Mouse (Mus musculus) limb, embryonic 13.5 days (tissue): ENCODE measurements at regions not wholly inside any gene's neighbourhood (a gene's known extent, or its start where the extent isn't known, plus 50 kb on each side); places are given as distances from the start of the nearest gene placed in this dataset.

Source experiments
- ATAC-seq: fragments of 200-750 bp; cut with Nextera tagmentation; 2 replicates; pipeline ENCODE4 v1.8.0; 2017; ENCODE audit warnings: low read depth, moderate number of reproducible peaks, moderate TSS enrichment; ENCODE audit not compliant: low FRiP score
- H3K27ac ChIP-seq: fragments of 300-500 bp; sonication (generic); 2 replicates; pipeline ENCODE4 v1.5.1; 2015; ENCODE audit warnings: inconsistent platforms, mild to moderate bottlenecking, moderate library complexity
- H3K27me3 ChIP-seq: fragments of 300-500 bp; sonication (generic); 2 replicates; pipeline ENCODE4 v1.6.1; 2015; ENCODE audit warnings: mild to moderate bottlenecking, inconsistent platforms
- H3K36me3 ChIP-seq: fragments of 300-500 bp; sonication (generic); 2 replicates; pipeline ENCODE4 v1.6.1; 2015; ENCODE audit warnings: inconsistent platforms, mild to moderate bottlenecking, moderate library complexity
- H3K4me1 ChIP-seq: fragments of 300-500 bp; sonication (generic); 2 replicates; pipeline ENCODE4 v1.6.1; 2015; ENCODE audit warnings: inconsistent platforms
- H3K4me2 ChIP-seq: fragments of 300-500 bp; sonication (generic); replicated peaks from 2 replicates; pipeline ENCODE4 v1.6.1; 2015; ENCODE audit warnings: inconsistent platforms, mild to moderate bottlenecking, moderate library complexity
- H3K4me3 ChIP-seq: fragments of 300-500 bp; sonication (generic); 2 replicates; pipeline ENCODE4 v1.5.1; 2015; ENCODE audit warnings: moderate library complexity, mild to moderate bottlenecking, inconsistent platforms
- H3K9ac ChIP-seq: fragments of 300-500 bp; sonication (generic); 2 replicates; pipeline ENCODE4 v1.6.1; 2015; ENCODE audit warnings: mild to moderate bottlenecking, inconsistent platforms
- H3K9me3 ChIP-seq: fragments of 300-500 bp; sonication (generic); 2 replicates; pipeline ENCODE4 v1.6.1; 2016; ENCODE audit warnings: inconsistent platforms
- whole genome bisulfite sequencing: fragments of 180-500 bp; shearing (Covaris S2); methylation state at CpG from one replicate; pipeline ENCODE4 v1.1.7; 2015; 5-methylcytosine and 5-hydroxymethylcytosine counted together

DNA sequence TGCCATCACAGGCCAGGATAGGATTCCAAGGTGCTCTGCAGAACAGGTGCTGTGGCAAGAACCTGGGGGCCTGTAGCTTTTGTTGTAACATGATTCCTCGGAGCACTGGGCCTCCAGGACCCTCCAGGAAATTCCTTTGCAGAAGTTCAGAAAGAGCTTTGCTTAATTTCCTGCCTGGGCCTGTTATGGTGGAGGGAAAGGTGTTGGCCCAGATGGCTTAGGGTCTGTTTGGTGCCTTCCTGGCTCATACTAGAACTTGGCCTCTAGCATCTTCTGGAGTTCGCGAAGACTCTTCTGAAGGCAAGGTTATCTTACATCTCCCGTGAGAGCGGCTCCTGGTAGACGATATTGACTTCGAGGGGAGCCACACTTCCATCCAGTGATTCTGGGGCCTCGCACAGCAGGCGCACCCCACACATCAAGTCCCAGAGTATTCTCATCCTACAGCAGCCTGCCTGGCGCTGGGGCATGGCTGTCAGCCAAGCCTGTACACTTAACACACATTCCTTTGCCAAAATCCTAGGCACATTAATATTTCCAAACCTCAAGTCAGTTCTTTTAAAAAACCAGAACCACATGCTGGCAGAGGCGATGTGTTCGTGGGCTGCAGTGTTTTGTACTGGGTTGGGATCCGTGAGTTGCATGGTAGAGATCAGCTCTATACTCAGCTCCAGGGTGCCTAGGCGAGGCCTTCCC lies 54.5 kb upstream of the Cxcl14 start:
- Histone ChIP-seq H3K36me3 (no peaks in the 10 kb centered on the region), H3K4me1 (peaks cover 58% of the 10 kb centered on the region), H3K9me3 (no peaks in the 10 kb centered on the region), H3K4me3 (no peak overlapping the region), H3K27ac (peak overlapping the region; percentile 94), H3K9ac (no peak overlapping the region; the same call in 1 of the 2 replicates), H3K4me2 (peak overlapping the region; percentile 32), H3K27me3 (no peaks in the 10 kb centered on the region)
- WGBS: 27% methylated on average over 14 of the region's 14 CpGs
- peak; percentile 76 for ATAC-seq

GRCm38 (mm10) chr13:56351401-56351735 lies 55.0 kb upstream of the Cxcl14 start:
- peaks cover 55% of the 10 kb centered on the region for H3K4me1 ChIP-seq
- peak overlapping the region; percentile 94 for H3K27ac ChIP-seq
- no peaks in the 10 kb centered on the region for H3K27me3 ChIP-seq
- no peak overlapping the region for H3K4me3 ChIP-seq
- H3K4me2 ChIP-seq: 0 out of 2 replicates have a peak overlapping the region, but pooled peaks have one; percentile 15
- peak; percentile 57; the same call in 1 of the 2 replicates for ATAC-seq
- H3K9ac ChIP-seq: no peak overlapping the region
- no peaks in the 10 kb centered on the region for H3K36me3 ChIP-seq
- no peaks in the 10 kb centered on the region for H3K9me3 ChIP-seq
- 22% methylated on average over 5 of the region's 5 CpGs for WGBS

DNA sequence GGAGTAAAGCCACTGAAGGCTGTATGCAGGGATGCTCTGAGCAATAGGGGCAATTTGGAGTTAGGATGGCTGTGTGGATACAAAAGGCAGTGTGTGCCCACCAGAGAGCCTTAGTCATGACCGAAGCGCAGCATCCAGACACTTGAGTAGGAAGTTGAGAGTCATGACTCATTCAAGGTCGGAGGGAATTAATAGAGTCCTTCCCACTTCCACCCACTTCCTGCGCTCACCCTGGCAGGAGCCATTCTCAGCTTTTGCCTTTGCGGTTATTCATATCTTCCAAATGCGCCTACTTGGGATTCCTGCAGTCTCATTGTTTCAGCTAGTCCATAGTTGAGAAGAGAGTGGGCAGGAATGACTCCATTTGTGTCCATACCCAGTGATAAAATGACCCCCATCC lies 56.1 kb upstream of the Cxcl14 start:
- WGBS: 92% methylated on average over 6 of the region's 6 CpGs
- no peak for ATAC-seq
- Histone ChIP-seq H3K9ac (no peak overlapping the region), H3K9me3 (no peaks in the 10 kb centered on the region), H3K27ac (peak overlapping the region; percentile 94), H3K36me3 (no peaks in the 10 kb centered on the region), H3K4me3 (no peak overlapping the region), H3K4me1 (peaks cover 44% of the 10 kb centered on the region), H3K27me3 (no peaks in the 10 kb centered on the region), H3K4me2 (no peak overlapping the region)

GRCm38 (mm10) chr13:56352839-56353605 lies 56.7 kb upstream of the Cxcl14 start:
- 95% methylated on average over 12 of the region's 12 CpGs for WGBS
- H3K27me3 ChIP-seq: no peaks in the 10 kb centered on the region
- no peaks in the 10 kb centered on the region for H3K36me3 ChIP-seq
- H3K9ac ChIP-seq: no peak overlapping the region
- H3K27ac ChIP-seq: peak overlapping the region; percentile 94
- peaks cover 39% of the 10 kb centered on the region for H3K4me1 ChIP-seq
- H3K9me3 ChIP-seq: no peaks in the 10 kb centered on the region
- no peak overlapping the region for H3K4me3 ChIP-seq
- ATAC-seq: no peak
- H3K4me2 ChIP-seq: no peak overlapping the region

DNA sequence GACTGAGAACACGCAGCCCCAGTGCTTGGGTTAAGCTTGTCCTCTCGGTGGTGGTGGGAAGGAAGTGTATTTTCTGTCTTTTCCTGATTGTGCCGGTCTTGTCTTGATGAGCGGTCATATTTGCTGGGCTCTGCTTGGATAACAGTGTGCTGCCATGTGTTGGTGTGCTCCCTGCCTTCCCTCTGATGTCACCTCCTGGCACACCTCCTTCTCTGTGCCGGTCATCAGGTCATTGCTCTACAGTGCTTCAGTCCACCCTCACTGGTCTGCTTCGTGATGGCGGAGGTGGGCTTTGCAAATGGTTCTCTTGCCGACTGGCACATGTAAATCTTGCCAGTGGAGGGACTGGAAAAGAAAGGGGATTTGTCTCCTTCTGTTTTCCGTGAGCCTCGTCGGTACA lies 57.6 kb upstream of the Cxcl14 start:
- ATAC-seq: no peak
- Histone ChIP-seq H3K27me3 (no peaks in the 10 kb centered on the region), H3K9me3 (no peaks in the 10 kb centered on the region), H3K4me1 (peaks cover 46% of the 10 kb centered on the region), H3K9ac (no peak overlapping the region), H3K4me2 (no peak overlapping the region), H3K36me3 (no peaks in the 10 kb centered on the region), H3K4me3 (no peak overlapping the region), H3K27ac (no peak overlapping the region)
- 92% methylated on average over 11 of the region's 11 CpGs for WGBS

GRCm38 (mm10) chr13:56354630-56355029 lies 58.3 kb upstream of the Cxcl14 start:
- H3K4me3 ChIP-seq: no peak overlapping the region
- H3K27ac ChIP-seq: no peak overlapping the region
- WGBS: 72% methylated on average over 1 of the region's 1 CpGs
- no peak for ATAC-seq
- peaks cover 48% of the 10 kb centered on the region for H3K4me1 ChIP-seq
- no peaks in the 10 kb centered on the region for H3K36me3 ChIP-seq
- no peak overlapping the region for H3K4me2 ChIP-seq
- H3K9ac ChIP-seq: no peak overlapping the region
- H3K9me3 ChIP-seq: no peaks in the 10 kb centered on the region
- H3K27me3 ChIP-seq: no peaks in the 10 kb centered on the region

GRCm38 (mm10) chr13:56356999-56357398 lies 60.6 kb upstream of the Cxcl14 start:
- H3K9ac ChIP-seq: no peak overlapping the region
- H3K9me3 ChIP-seq: no peaks in the 10 kb centered on the region
- no peak overlapping the region for H3K27ac ChIP-seq
- no peak overlapping the region for H3K4me2 ChIP-seq
- WGBS: 63% methylated on average over 1 of the region's 1 CpGs
- ATAC-seq: no peak
- H3K36me3 ChIP-seq: no peaks in the 10 kb centered on the region
- H3K4me3 ChIP-seq: no peak overlapping the region
- no peaks in the 10 kb centered on the region for H3K27me3 ChIP-seq
- peaks cover 33% of the 10 kb centered on the region for H3K4me1 ChIP-seq

GRCm38 (mm10) chr13:56357955-56358354 lies 61.6 kb upstream of the Cxcl14 start:
- H3K27ac ChIP-seq: no peak overlapping the region
- ATAC-seq: no peak
- H3K4me3 ChIP-seq: no peak overlapping the region
- WGBS: 92% methylated on average over 3 of the region's 3 CpGs
- H3K9ac ChIP-seq: no peak overlapping the region
- H3K36me3 ChIP-seq: no peaks in the 10 kb centered on the region
- H3K27me3 ChIP-seq: no peaks in the 10 kb centered on the region
- no peaks in the 10 kb centered on the region for H3K9me3 ChIP-seq
- H3K4me1 ChIP-seq: peaks cover 27% of the 10 kb centered on the region
- no peak overlapping the region for H3K4me2 ChIP-seq

- WGBS: 37% methylated on average over 7 of the region's 7 CpGs
- no peaks in the 10 kb centered on the region for H3K36me3 ChIP-seq
- H3K9ac ChIP-seq: no peak overlapping the region
- H3K4me1 ChIP-seq: peaks cover 26% of the 10 kb centered on the region
- no peak overlapping the region for H3K4me2 ChIP-seq
- H3K4me3 ChIP-seq: no peak overlapping the region
- no peaks in the 10 kb centered on the region for H3K9me3 ChIP-seq
- peak overlapping the region; percentile 84 for H3K27ac ChIP-seq
- no peak for ATAC-seq
- H3K27me3 ChIP-seq: no peaks in the 10 kb centered on the region
Measured at GRCm38 (mm10) chr13:56358827-56359226, 62.5 kb upstream of the Cxcl14 start.

DNA sequence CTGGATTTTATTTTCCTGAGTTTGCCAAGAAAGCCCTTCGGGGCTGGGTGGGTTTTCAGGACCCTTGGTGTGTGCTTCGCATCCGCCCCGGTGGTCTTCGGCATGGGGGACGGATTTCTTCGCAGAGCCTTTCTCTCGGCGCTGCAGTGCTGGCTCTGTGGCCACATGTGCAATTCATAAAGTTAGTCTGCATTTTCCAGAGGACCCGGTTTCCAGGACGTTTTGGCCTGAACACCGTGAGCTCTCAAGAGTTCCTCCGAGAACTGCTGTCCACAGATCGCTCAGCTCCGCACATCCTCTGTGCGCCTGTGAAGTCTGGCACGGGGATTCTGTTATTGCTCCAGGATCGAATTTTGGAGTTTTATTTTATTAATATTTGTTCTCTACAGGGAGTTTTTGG lies 63.2 kb upstream of the Cxcl14 start:
- peak overlapping the region; percentile 84 for H3K27ac ChIP-seq

DNA sequence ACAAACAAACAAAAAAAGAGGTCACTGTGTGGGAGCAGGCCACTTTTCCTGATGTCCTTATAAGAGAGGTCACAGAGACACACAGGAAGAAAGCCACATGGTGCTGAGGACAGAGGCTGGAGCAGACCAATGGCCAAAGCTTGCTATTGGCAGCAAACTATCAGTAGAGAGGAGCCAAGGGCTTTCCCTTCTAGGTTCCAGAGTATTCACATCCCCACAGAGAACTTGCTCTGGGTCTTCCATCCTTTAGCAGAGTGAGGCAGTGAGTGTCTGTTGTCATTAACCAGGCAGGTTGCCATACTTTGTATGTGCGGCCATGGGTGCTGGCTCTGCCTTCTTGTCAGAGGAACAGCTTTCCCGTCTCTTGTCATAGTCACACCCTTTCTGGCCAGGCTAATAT lies 64.5 kb upstream of the Cxcl14 start:
- H3K9me3 ChIP-seq: peaks cover 3% of the 10 kb centered on the region; the same call in 1 of the 2 replicates
- WGBS: 87% methylated on average over 2 of the region's 2 CpGs
- no peak overlapping the region for H3K27ac ChIP-seq
- no peak for ATAC-seq
- no peaks in the 10 kb centered on the region for H3K27me3 ChIP-seq
- H3K4me1 ChIP-seq: peaks cover 26% of the 10 kb centered on the region
- no peak overlapping the region for H3K9ac ChIP-seq
- no peaks in the 10 kb centered on the region for H3K36me3 ChIP-seq
- H3K4me2 ChIP-seq: no peak overlapping the region
- no peak overlapping the region for H3K4me3 ChIP-seq

More for the DNA sequence above, 63.2 kb upstream of the Cxcl14 start:
- 0 out of 2 replicates have a peak overlapping the region, but pooled peaks have one; percentile 11 for H3K4me2 ChIP-seq
- H3K9ac ChIP-seq: no peak overlapping the region
- peak; percentile 59 for ATAC-seq
- no peaks in the 10 kb centered on the region for H3K9me3 ChIP-seq
- WGBS: 42% methylated on average over 18 of the region's 18 CpGs
- H3K27me3 ChIP-seq: no peaks in the 10 kb centered on the region
- H3K4me1 ChIP-seq: peaks cover 26% of the 10 kb centered on the region
- no peaks in the 10 kb centered on the region for H3K36me3 ChIP-seq
- no peak overlapping the region for H3K4me3 ChIP-seq

- WGBS: 68% methylated on average over 4 of the region's 4 CpGs
Measured at GRCm38 (mm10) chr13:56362238-56362637, 64.2 kb upstream of the Gm3045 start.

More at GRCm38 (mm10) chr13:56362238-56362637, 64.2 kb upstream of the Gm3045 start:
- Histone ChIP-seq H3K4me3 (no peak overlapping the region), H3K4me1 (peaks cover 31% of the 10 kb centered on the region), H3K36me3 (no peaks in the 10 kb centered on the region), H3K9ac (no peak overlapping the region), H3K27me3 (no peaks in the 10 kb centered on the region), H3K4me2 (no peak overlapping the region), H3K27ac (no peak overlapping the region), H3K9me3 (peaks cover 3% of the 10 kb centered on the region; the same call in 1 of the 2 replicates)
- ATAC-seq: no peak
